Mouse (Mus musculus) heart, embryonic 11.5 days (tissue): ENCODE results near the gene Cinp. TPM values are rescaled to one million over a fixed set of nuclear protein-coding genes. Genes with fewer than 3 reads are reported as not detected.
"Not testable (repeated sequence)": the region's sequence is repeated elsewhere in the genome, so short reads cannot be mapped to it uniquely, and the experiment has no call there.

Experiments
- ATAC-seq: fragments of 200-750 bp; cut with Nextera tagmentation; replicated peaks from 2 replicates; pipeline ENCODE4 v1.8.0; 2017; ENCODE audit warnings: moderate library complexity; ENCODE audit not compliant: insufficient number of reproducible peaks, low FRiP score, low TSS enrichment
- H3K27ac ChIP-seq: fragments of 300-500 bp; sonication (generic); 2 replicates; pipeline ENCODE4 v1.5.1; 2014; ENCODE audit warnings: mild to moderate bottlenecking, low read depth, low read length
- H3K27me3 ChIP-seq: fragments of 300-500 bp; sonication (generic); 2 replicates; pipeline ENCODE4 v1.6.1; 2014; ENCODE audit warnings: mild to moderate bottlenecking, low read length, mixed read lengths; ENCODE audit not compliant: control insufficient read depth, insufficient read depth
- H3K36me3 ChIP-seq: fragments of 300-500 bp; sonication (generic); 2 replicates; pipeline ENCODE4 v1.6.1; 2014; ENCODE audit warnings: mild to moderate bottlenecking, low read length, moderate library complexity, mixed read lengths; ENCODE audit not compliant: control insufficient read depth, insufficient read depth
- H3K4me1 ChIP-seq: fragments of 300-500 bp; sonication (generic); 2 replicates; pipeline ENCODE4 v1.6.1; 2014; ENCODE audit warnings: low read length; ENCODE audit not compliant: control insufficient read depth, insufficient read depth
- H3K4me2 ChIP-seq: fragments of 300-500 bp; sonication (generic); 2 replicates; pipeline ENCODE4 v1.6.1; 2014; ENCODE audit warnings: mild to moderate bottlenecking, moderate library complexity
- H3K4me3 ChIP-seq: fragments of 300-500 bp; sonication (generic); 2 replicates; pipeline ENCODE4 v1.5.1; 2014; ENCODE audit warnings: low read depth, low read length
- H3K9ac ChIP-seq: fragments of 300-500 bp; sonication (generic); 2 replicates; pipeline ENCODE4 v1.6.1; 2014; ENCODE audit warnings: mild to moderate bottlenecking, low read depth, low read length, moderate library complexity
- H3K9me3 ChIP-seq: fragments of 300-500 bp; sonication (generic); replicated peaks from 2 replicates; pipeline ENCODE4 v1.6.1; 2016; ENCODE audit warnings: low read length; ENCODE audit not compliant: control insufficient read depth
- WGBS: fragments of 180-500 bp; shearing (Covaris S2); extraction: QIAGEN DNeasy Blood & Tissue Kit; methylation state at CpG from one replicate; pipeline ENCODE4 v1.1.7; 2014; ENCODE audit not compliant: insufficient replicate concordance; 5-methylcytosine and 5-hydroxymethylcytosine counted together
- polyA plus RNA-seq: library from polyadenylated mRNA; unstranded; fragments of >200 nt; fragmentation: Nextera tagmentation; extraction: Ambion mirVana; gene quantifications from 2 replicates; pipeline ENCODE4 v1.2.1, GENCODE M21; 2014

The Cinp gene
- polyA plus RNA-seq, 1 experiment from 2014 or later, result 70.5 TPM

GRCm38 (mm10) chr12:110871247-110871646, 17.7 kb downstream of the Cinp start:
- H3K9ac ChIP-seq, result no peak overlapping the region
- no peak for ATAC-seq
- H3K27ac ChIP-seq, result no peak overlapping the region
- 85% methylated on average over 5 of the region's 5 CpGs for WGBS
- H3K4me2 ChIP-seq, result no peak overlapping the region
- H3K9me3 ChIP-seq, result no peaks in the 10 kb centered on the region
- H3K36me3 ChIP-seq, result peaks cover 29% of the 10 kb centered on the region
- H3K4me3 ChIP-seq, result no peak overlapping the region
- no peaks in the 10 kb centered on the region for H3K27me3 ChIP-seq
- no peaks in the 10 kb centered on the region for H3K4me1 ChIP-seq

- H3K9me3 ChIP-seq, result no peaks in the 10 kb centered on the region
- H3K9ac ChIP-seq, result no peak overlapping the region
- H3K27me3 ChIP-seq, result no peaks in the 10 kb centered on the region
- no peak overlapping the region for H3K27ac ChIP-seq
- WGBS, result 78% methylated on average over 4 of the region's 4 CpGs
- no peak overlapping the region for H3K4me3 ChIP-seq
- ATAC-seq, result no peak
- no peaks in the 10 kb centered on the region for H3K4me1 ChIP-seq
- peaks cover 29% of the 10 kb centered on the region for H3K36me3 ChIP-seq
- H3K4me2 ChIP-seq, result no peak overlapping the region
Measured at GRCm38 (mm10) chr12:110870107-110870506, 18.8 kb downstream of the Cinp start.

- no peak for ATAC-seq
- Histone ChIP-seq H3K4me3 (no peak overlapping the region), H3K9me3 (no peaks in the 10 kb centered on the region), H3K36me3 (peaks cover 12% of the 10 kb centered on the region), H3K27ac (no peak overlapping the region), H3K27me3 (no peaks in the 10 kb centered on the region), H3K9ac (no peak overlapping the region), H3K4me1 (no peaks in the 10 kb centered on the region), H3K4me2 (no peak overlapping the region)
- 88% methylated on average over 10 of the region's 10 CpGs for WGBS
Measured at GRCm38 (mm10) chr12:110865989-110866388, 23.0 kb downstream of the Cinp start.

- H3K4me2 ChIP-seq, result no peak overlapping the region
- peaks cover 15% of the 10 kb centered on the region; the same call in 1 of the 2 replicates for H3K36me3 ChIP-seq
- WGBS, result 77% methylated on average over 6 of the region's 6 CpGs
- no peak overlapping the region for H3K9ac ChIP-seq
- H3K4me3 ChIP-seq, result no peak overlapping the region
- no peaks in the 10 kb centered on the region for H3K9me3 ChIP-seq
- ATAC-seq, result no peak
- H3K4me1 ChIP-seq, result no peaks in the 10 kb centered on the region
- no peak overlapping the region for H3K27ac ChIP-seq
- H3K27me3 ChIP-seq, result no peaks in the 10 kb centered on the region
Measured at GRCm38 (mm10) chr12:110865571-110865970, 23.4 kb downstream of the Cinp start.

GRCm38 (mm10) chr12:110864008-110864407, 24.9 kb downstream of the Cinp start:
- H3K4me1 ChIP-seq, result no peaks in the 10 kb centered on the region
- no peak for ATAC-seq
- H3K4me3 ChIP-seq, result no peak overlapping the region
- no peak overlapping the region for H3K27ac ChIP-seq
- peaks cover 17% of the 10 kb centered on the region; the same call in 1 of the 2 replicates for H3K36me3 ChIP-seq
- no peaks in the 10 kb centered on the region for H3K9me3 ChIP-seq
- H3K27me3 ChIP-seq, result no peaks in the 10 kb centered on the region
- no peak overlapping the region for H3K9ac ChIP-seq
- 82% methylated on average over 6 of the region's 6 CpGs for WGBS
- H3K4me2 ChIP-seq, result no peak overlapping the region

GRCm38 (mm10) chr12:110861256-110861655, 27.7 kb downstream of the Cinp start:
- H3K27ac ChIP-seq, result no peak overlapping the region
- ATAC-seq, result no peak
- no peak overlapping the region for H3K4me3 ChIP-seq
- WGBS, result 54% methylated on average over 7 of the region's 7 CpGs
- peaks cover 10% of the 10 kb centered on the region; the same call in 1 of the 2 replicates for H3K36me3 ChIP-seq
- no peak overlapping the region for H3K4me2 ChIP-seq
- H3K4me1 ChIP-seq, result no peaks in the 10 kb centered on the region
- H3K9ac ChIP-seq, result no peak overlapping the region
- H3K9me3 ChIP-seq, result no peaks in the 10 kb centered on the region
- no peaks in the 10 kb centered on the region for H3K27me3 ChIP-seq

GRCm38 (mm10) chr12:110860293-110860692, 28.7 kb downstream of the Cinp start:
- H3K27me3 ChIP-seq, result no peaks in the 10 kb centered on the region
- no peak overlapping the region for H3K27ac ChIP-seq
- peaks cover 14% of the 10 kb centered on the region; the same call in 1 of the 2 replicates for H3K36me3 ChIP-seq
- H3K9ac ChIP-seq, result no peak overlapping the region
- no peaks in the 10 kb centered on the region for H3K9me3 ChIP-seq
- H3K4me2 ChIP-seq, result no peak overlapping the region
- H3K4me1 ChIP-seq, result no peaks in the 10 kb centered on the region
- no peak overlapping the region for H3K4me3 ChIP-seq
- no peak for ATAC-seq

GRCm38 (mm10) chr12:110858681-110859080, 30.3 kb downstream of the Cinp start:
- not testable (repeated sequence) for H3K4me2 ChIP-seq, ATAC-seq, H3K4me3 ChIP-seq, H3K9me3 ChIP-seq, H3K9ac ChIP-seq, H3K27ac ChIP-seq, H3K4me1 ChIP-seq, H3K27me3 ChIP-seq
- WGBS, result 89% methylated on average over 15 of the region's 15 CpGs
- H3K36me3 ChIP-seq, result peaks cover 18% of the 10 kb centered on the region; the same call in 1 of the 2 replicates

- 74% methylated on average over 7 of the region's 7 CpGs for WGBS
- Histone ChIP-seq H3K27ac (no peak overlapping the region), H3K9ac (no peak overlapping the region)
Measured at GRCm38 (mm10) chr12:110857196-110857595, 31.7 kb downstream of the Cinp start.

More at GRCm38 (mm10) chr12:110857196-110857595, 31.7 kb downstream of the Cinp start:
- no peaks in the 10 kb centered on the region for H3K9me3 ChIP-seq
- no peak overlapping the region for H3K4me2 ChIP-seq
- peaks cover 15% of the 10 kb centered on the region; the same call in 1 of the 2 replicates for H3K36me3 ChIP-seq
- no peaks in the 10 kb centered on the region for H3K4me1 ChIP-seq
- no peak for ATAC-seq
- no peaks in the 10 kb centered on the region for H3K27me3 ChIP-seq
- H3K4me3 ChIP-seq, result no peak overlapping the region
